Mouse (Mus musculus): ENCODE results near the gene Hmga1. TPM values are rescaled to one million over a fixed set of nuclear protein-coding genes. Genes with fewer than 3 reads are reported as not detected.

Hmga1 gene
- polyA plus RNA-seq, 1 experiment from 2014 or later: 819 TPM

DNA sequence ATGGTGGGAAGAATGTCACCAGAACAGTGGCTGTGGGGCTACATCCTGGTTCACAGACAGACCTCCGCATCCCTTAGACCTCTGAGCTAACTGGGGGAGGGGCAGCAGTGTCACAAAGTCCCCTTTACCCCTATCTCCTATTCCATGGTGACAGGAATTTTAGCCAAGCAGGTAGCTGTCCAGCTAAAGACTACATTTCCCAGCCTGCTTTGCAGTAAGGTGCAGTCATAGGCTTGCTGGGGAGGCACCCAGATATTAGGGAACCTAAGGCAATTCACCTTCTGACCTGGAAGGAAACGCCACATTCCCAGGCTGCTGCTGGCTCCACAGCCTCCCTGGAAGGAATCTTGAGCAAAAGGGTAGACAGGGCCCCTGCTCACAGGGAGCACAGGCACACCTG, 15.0 kb upstream of the Hmga1 start:
- Histone ChIP-seq H3K36me3 (replicated peaks) (no peaks in the 10 kb centered on the region), H3K27ac (replicated peaks) (no peak overlapping the region), H3K4me1 (peaks cover 37% of the 10 kb centered on the region), H3K27me3 (replicated peaks; ENCODE audit: low read depth, poor library complexity, severe bottlenecking) (peaks cover 4% of the 10 kb centered on the region; the same call in 1 of the 2 replicates), H3K4me3 (no peak overlapping the region), H3K9me3 (no peaks in the 10 kb centered on the region)
- WGBS: 58% methylated on average over 2 of the region's 2 CpGs
- DNase-seq (ENCODE audit: low spot score): no peak

DNA sequence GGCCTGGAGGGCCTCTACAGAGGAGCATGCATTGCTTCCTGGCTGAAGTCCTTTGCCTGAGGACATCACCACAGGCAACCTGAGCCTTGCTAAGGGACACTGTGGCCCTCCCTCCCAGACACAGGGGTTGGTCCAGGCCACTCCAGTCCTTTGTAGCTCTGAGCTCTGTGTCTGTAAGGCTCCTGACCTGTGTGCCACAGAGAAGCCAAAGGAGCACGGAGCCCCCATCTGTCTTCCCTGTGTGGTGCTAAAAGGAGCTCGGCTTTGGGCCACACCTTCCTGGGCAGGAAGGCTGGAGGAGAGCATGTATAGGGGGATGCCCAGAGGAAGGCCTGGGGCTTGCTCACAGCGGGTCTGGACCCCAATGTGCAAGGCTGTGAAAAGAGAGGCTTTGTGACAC, 14.3 kb upstream of the Hmga1 start:
- Histone ChIP-seq H3K9me3 (no peaks in the 10 kb centered on the region), H3K27ac (replicated peaks) (0 out of 2 replicates have a peak overlapping the region, but pooled peaks have one; percentile 1), H3K4me3 (no peak overlapping the region), H3K27me3 (replicated peaks; ENCODE audit: low read depth, poor library complexity, severe bottlenecking) (peaks cover 10% of the 10 kb centered on the region; the same call in 1 of the 2 replicates), H3K36me3 (replicated peaks) (no peaks in the 10 kb centered on the region), H3K4me1 (peaks cover 38% of the 10 kb centered on the region)
- 73% methylated on average over 3 of the region's 3 CpGs for WGBS
- DNase-seq (ENCODE audit: low spot score): no peak

DNA sequence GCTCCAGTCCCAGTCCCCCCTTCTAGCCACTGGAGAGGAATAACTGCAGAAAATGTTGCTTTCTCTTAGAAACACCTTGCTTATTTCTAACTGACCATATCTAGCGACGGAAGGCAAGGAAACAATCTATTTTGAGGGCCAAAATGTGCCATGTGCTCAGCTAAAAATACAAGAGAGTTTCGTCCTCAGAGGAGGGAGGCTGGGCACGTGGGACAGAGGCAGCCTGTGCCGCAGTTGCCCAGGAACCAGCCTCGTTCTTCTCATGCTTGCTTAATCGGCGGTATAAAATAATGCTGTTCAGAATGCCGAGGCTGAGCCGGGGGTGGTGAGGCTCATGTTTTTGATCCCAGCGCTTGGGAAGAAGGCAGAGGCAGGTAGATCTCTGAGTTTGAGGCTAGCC, 11.7 kb upstream of the Hmga1 start:
- H3K9me3 ChIP-seq: no peaks in the 10 kb centered on the region
- no peak overlapping the region for H3K4me3 ChIP-seq
- no peak overlapping the region for H3K27ac ChIP-seq (replicated peaks)
- peaks cover 54% of the 10 kb centered on the region for H3K4me1 ChIP-seq
- H3K36me3 ChIP-seq (replicated peaks): no peaks in the 10 kb centered on the region
- no peak for DNase-seq (ENCODE audit: low spot score)
- H3K27me3 ChIP-seq (replicated peaks; ENCODE audit: low read depth, poor library complexity, severe bottlenecking): peaks cover 10% of the 10 kb centered on the region; the same call in 1 of the 2 replicates
- 90% methylated on average over 11 of the region's 11 CpGs for WGBS

- DNase-seq (ENCODE audit: low spot score): no peak
Measured at GRCm38 (mm10) chr17:27545991-27546390, 10.3 kb upstream of the Hmga1 start.

GRCm38 (mm10) chr17:27546574-27547085, 9.7 kb upstream of the Hmga1 start:
- DNase-seq (ENCODE audit: low spot score): no peak
- no peak overlapping the region for H3K27ac ChIP-seq (replicated peaks)
- H3K36me3 ChIP-seq (replicated peaks): no peaks in the 10 kb centered on the region
- no peak overlapping the region for H3K4me3 ChIP-seq
- 67% methylated on average over 7 of the region's 7 CpGs for WGBS
- H3K4me1 ChIP-seq: peaks cover 56% of the 10 kb centered on the region
- peaks cover 10% of the 10 kb centered on the region; the same call in 1 of the 2 replicates for H3K27me3 ChIP-seq (replicated peaks; ENCODE audit: low read depth, poor library complexity, severe bottlenecking)
- H3K9me3 ChIP-seq: no peaks in the 10 kb centered on the region

More at GRCm38 (mm10) chr17:27545991-27546390, 10.3 kb upstream of the Hmga1 start:
- Histone ChIP-seq H3K4me3 (no peak overlapping the region), H3K27me3 (replicated peaks; ENCODE audit: low read depth, poor library complexity, severe bottlenecking) (peaks cover 10% of the 10 kb centered on the region; the same call in 1 of the 2 replicates), H3K4me1 (peaks cover 58% of the 10 kb centered on the region), H3K27ac (replicated peaks) (no peak overlapping the region), H3K9me3 (no peaks in the 10 kb centered on the region), H3K36me3 (replicated peaks) (no peaks in the 10 kb centered on the region)
- WGBS: 46% methylated on average over 12 of the region's 12 CpGs

- H3K27ac ChIP-seq (replicated peaks): no peak overlapping the region
- H3K4me1 ChIP-seq: peaks cover 57% of the 10 kb centered on the region
Measured at GRCm38 (mm10) chr17:27547253-27547868, 8.9 kb upstream of the Hmga1 start.

DNA sequence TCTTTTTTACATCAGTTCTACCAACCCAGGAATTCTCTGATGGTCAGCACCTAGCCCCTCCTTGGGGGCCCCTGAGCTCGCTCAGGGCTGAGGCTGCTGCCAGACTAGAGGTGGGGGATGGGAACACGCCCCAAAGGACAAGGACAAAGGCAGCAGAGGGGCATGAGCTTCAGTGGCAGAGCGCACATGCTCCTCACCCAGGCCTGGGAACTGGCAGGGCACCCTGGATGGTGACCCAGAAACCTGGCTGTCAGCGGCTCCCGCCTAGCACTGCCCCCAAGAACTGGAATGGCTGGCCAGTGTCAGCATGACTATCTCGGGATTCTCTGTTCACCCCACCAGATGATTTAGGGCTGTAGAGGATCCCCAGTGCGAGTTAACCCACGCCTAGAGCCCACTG, 7.1 kb upstream of the Hmga1 start:
- H3K27ac ChIP-seq (replicated peaks): peak overlapping the region; percentile 81
- peaks cover 59% of the 10 kb centered on the region for H3K4me1 ChIP-seq
- 0 out of 2 replicates have a peak overlapping the region, but pooled peaks have one; percentile 8 for H3K4me3 ChIP-seq
- 50% methylated on average over 8 of the region's 8 CpGs for WGBS
- DNase-seq (ENCODE audit: low spot score): no peak
- no peaks in the 10 kb centered on the region for H3K9me3 ChIP-seq
- H3K36me3 ChIP-seq (replicated peaks): no peaks in the 10 kb centered on the region
- peaks cover 10% of the 10 kb centered on the region; the same call in 1 of the 2 replicates for H3K27me3 ChIP-seq (replicated peaks; ENCODE audit: low read depth, poor library complexity, severe bottlenecking)

More at GRCm38 (mm10) chr17:27547253-27547868, 8.9 kb upstream of the Hmga1 start:
- no peak overlapping the region for H3K4me3 ChIP-seq
- peaks cover 10% of the 10 kb centered on the region; the same call in 1 of the 2 replicates for H3K27me3 ChIP-seq (replicated peaks; ENCODE audit: low read depth, poor library complexity, severe bottlenecking)
- no peak for DNase-seq (ENCODE audit: low spot score)
- H3K36me3 ChIP-seq (replicated peaks): no peaks in the 10 kb centered on the region
- H3K9me3 ChIP-seq: no peaks in the 10 kb centered on the region
- WGBS: 71% methylated on average over 9 of the region's 9 CpGs

DNA sequence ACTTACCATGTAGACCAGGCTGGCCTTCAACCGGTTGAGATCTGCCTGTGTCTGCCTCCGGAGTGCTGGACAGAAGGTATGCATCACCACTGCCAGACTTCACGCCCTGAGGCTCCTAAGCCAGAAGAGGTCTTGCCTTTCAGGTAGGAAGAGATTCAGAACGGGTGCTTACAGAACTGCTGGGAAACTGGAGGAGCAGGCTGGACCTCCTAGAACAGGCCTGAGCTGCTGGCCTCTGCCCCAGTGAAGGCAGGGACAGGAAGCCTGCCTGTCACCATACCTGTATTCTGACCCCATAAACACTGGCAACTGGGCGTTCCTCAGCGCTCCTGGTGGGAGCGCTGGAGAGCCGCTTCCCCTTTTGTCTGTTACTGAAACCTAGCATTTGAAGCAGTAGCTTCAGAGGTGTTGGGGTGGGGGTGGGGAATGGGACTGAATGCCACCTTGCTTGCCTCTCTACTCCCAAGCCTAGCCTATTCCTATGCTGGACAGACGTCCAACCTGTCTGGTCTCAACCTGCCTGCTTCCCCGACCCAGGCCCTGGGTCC, 4.8 kb upstream of the Hmga1 start:
- H3K4me3 ChIP-seq: no peak overlapping the region
- H3K27ac ChIP-seq (replicated peaks): peak overlapping the region; percentile 31; the same call in 1 of the 2 replicates
- no peak for DNase-seq (ENCODE audit: low spot score)
- WGBS: 48% methylated on average over 10 of the region's 10 CpGs
- no peaks in the 10 kb centered on the region for H3K9me3 ChIP-seq
- H3K36me3 ChIP-seq (replicated peaks): no peaks in the 10 kb centered on the region
- H3K27me3 ChIP-seq (replicated peaks; ENCODE audit: low read depth, poor library complexity, severe bottlenecking): peaks cover 4% of the 10 kb centered on the region; the same call in 1 of the 2 replicates
- H3K4me1 ChIP-seq: peaks cover 70% of the 10 kb centered on the region

DNA sequence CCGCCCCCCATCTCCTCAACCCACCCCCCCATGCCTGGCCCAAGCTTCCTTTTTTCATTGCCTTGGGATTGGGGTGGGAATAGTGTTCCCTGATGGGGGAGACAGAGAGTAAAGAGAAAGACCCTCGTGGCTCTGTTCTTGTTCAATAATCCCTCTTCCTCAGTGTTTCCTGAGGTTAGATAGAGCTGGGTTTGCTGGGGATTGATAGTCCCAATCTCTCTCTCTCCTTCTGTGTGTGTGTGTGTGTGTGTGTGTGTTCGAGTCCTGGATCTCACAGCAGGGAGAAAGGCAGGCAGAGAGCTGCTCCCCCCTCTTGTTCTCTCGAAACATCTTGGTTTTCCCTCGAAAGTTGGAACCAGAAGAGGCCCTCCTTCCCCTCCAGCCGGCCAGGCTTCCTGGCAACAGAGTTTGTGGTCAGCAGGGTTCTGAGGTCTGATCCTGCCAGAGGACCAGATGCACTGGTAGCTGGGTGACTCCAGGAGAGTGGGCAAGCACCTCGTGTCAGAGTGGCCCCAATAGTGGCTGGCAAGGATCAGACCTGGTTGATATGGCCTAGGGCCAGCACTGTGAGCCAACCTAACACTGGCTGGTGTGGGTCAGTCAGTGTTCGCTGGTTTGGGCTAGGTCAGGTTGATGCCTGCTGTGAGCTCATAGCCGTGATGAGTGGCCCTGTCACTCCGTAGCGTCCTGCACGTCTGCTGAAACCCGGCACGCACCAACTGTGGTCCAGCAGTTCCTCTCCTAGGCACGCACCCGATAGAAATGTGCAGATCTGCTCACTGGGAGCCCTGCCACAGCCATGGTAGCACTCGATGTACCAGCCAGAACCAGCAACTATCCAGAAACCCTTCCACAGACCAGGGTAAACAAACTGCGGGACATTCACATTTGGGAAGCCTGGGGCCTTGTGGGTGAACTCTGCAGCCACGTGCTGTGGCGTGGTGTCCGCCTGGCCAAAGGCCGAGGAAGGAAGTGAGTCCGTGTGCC, 3.8 kb upstream of the Hmga1 start:
- peaks cover 64% of the 10 kb centered on the region for H3K4me1 ChIP-seq
- H3K9me3 ChIP-seq: no peaks in the 10 kb centered on the region
- DNase-seq (ENCODE audit: low spot score): no peak
- WGBS: 80% methylated on average over 23 of the region's 23 CpGs
- peak overlapping the region; percentile 31 for H3K27ac ChIP-seq (replicated peaks)
- no peaks in the 10 kb centered on the region for H3K36me3 ChIP-seq (replicated peaks)
- H3K27me3 ChIP-seq (replicated peaks; ENCODE audit: low read depth, poor library complexity, severe bottlenecking): no peaks in the 10 kb centered on the region
- no peak overlapping the region for H3K4me3 ChIP-seq

DNA sequence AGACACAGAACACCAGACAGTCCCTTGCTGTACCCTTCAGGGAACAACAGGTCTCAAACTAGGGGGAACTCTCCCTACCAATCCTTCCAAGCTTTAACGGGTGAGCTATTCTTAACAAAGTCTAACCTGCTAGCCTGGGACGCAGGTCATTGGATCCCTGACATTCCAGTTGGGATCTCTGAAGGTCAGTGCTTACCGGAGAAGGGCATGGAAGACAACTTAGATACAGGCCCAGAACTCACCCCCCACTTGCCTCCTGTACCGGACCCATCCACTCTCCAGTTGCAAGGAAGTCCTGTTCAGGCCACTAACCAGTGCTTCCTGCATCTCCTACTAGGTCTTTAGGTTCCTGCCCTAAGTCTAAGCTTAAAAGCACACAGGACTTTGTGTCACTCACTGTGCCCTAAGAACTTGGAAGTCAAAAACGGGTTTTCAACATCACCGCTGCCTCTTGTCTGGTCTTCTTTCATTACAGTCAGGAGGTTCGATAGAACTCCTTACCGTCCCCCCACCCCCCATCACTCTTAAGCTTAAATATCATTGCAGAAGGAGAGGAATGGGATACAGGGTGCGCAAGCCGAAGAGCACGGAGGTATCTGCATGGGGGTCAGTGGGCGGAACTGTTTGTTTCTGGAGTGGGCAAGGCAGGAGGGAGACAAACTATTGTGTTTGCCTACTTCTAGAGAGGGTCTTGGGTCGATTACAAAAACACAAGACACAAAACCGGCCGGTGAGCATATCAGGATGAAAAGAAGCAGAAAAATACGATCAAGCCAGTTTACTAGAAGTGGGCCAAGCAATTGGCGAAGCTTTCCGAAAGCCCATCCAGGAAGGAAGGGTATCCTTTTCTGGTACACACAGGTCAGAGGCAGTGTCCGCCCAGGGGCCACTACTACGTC, 2.0 kb upstream of the Hmga1 start:
- 34% methylated on average over 20 of the region's 20 CpGs for WGBS
- no peak for DNase-seq (ENCODE audit: low spot score)

DNA sequence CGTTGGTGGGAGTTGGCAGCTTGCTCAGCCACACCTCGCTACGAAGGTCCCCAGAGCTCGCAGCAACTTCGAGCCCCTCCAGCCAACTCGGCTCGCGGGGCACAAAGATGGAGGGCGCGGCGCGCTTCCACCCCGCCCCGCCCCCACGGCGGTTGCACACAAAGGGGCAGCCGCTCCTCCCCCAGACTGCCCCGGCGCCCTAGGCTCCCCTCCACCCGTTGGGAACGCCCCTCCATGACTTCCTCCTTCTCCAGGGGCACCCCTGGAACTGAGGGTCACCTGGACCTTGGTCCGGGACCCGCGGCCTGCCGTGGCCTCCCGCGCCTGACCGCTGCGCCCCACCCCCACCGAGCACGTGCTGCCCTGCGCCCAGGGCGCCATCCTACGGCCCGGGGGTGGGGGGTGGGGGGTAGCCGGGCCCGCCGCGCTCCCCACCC, 1.2 kb upstream of the Hmga1 start:
- Histone ChIP-seq H3K36me3 (replicated peaks) (peaks cover 9% of the 10 kb centered on the region), H3K4me3 (peak overlapping the region; percentile 97), H3K4me1 (peaks cover 73% of the 10 kb centered on the region), H3K9me3 (no peaks in the 10 kb centered on the region), H3K27ac (replicated peaks) (peak overlapping the region; percentile 99), H3K27me3 (replicated peaks; ENCODE audit: low read depth, poor library complexity, severe bottlenecking) (no peaks in the 10 kb centered on the region)
- WGBS: under 1% methylated on average over 39 of the region's 39 CpGs
- DNase-seq (ENCODE audit: low spot score): peak; percentile 92

More for the DNA sequence above, 2.0 kb upstream of the Hmga1 start:
- Histone ChIP-seq H3K27ac (replicated peaks) (peak overlapping the region; percentile 99), H3K36me3 (replicated peaks) (peaks cover 2% of the 10 kb centered on the region; the same call in 1 of the 2 replicates), H3K9me3 (no peaks in the 10 kb centered on the region), H3K4me3 (peak overlapping the region; percentile 97), H3K4me1 (peaks cover 72% of the 10 kb centered on the region), H3K27me3 (replicated peaks; ENCODE audit: low read depth, poor library complexity, severe bottlenecking) (no peaks in the 10 kb centered on the region)

All from embryonic facial prominence, embryonic 10.5 days (tissue).